Mouse (Mus musculus) liver, postnatal 0 days (tissue): ENCODE results near the gene Spata21. TPM values are rescaled to one million over a fixed set of nuclear protein-coding genes. Genes with fewer than 3 reads are reported as not detected.

Experiments used
- ATAC-seq: fragments of 200-750 bp; cut with Nextera tagmentation; 2 replicates; pipeline ENCODE4 v1.8.0; 2017; ENCODE audit warnings: mild to moderate bottlenecking, moderate library complexity
- DNase-seq: peaks from one replicate; pipeline ENCODE4 v3.0.0-alpha.2; 2016
- H3K27ac ChIP-seq: fragments of 300-500 bp; sonication (generic); 2 replicates; pipeline ENCODE4 v1.5.1; 2014; ENCODE audit warnings: antibody characterized with exemption, moderate library complexity, mild to moderate bottlenecking, low read depth
- H3K27me3 ChIP-seq: fragments of 300-500 bp; sonication (generic); 2 replicates; pipeline ENCODE4 v1.6.1; 2014; ENCODE audit warnings: low read length, control low read depth, mixed read lengths; ENCODE audit not compliant: insufficient read depth
- H3K36me3 ChIP-seq: fragments of 300-500 bp; sonication (generic); replicated peaks from 2 replicates; pipeline ENCODE4 v1.6.1; 2014; ENCODE audit warnings: mild to moderate bottlenecking, control low read depth, low read length, moderate library complexity, mixed read lengths; ENCODE audit not compliant: insufficient read depth
- H3K4me1 ChIP-seq: fragments of 300-500 bp; sonication (generic); 2 replicates; pipeline ENCODE4 v1.6.1; 2014; ENCODE audit warnings: antibody characterized with exemption, mild to moderate bottlenecking, control low read depth; ENCODE audit not compliant: insufficient read depth
- H3K4me2 ChIP-seq: fragments of 300-500 bp; sonication (generic); 2 replicates; pipeline ENCODE4 v1.6.1; 2014; ENCODE audit warnings: low read depth, mild to moderate bottlenecking, low read length, moderate library complexity, mixed read lengths
- H3K4me3 ChIP-seq: fragments of 300-500 bp; sonication (generic); 2 replicates; pipeline ENCODE4 v1.5.1; 2014; ENCODE audit warnings: low read depth, low read length
- H3K9ac ChIP-seq: fragments of 300-500 bp; sonication (generic); replicated peaks from 2 replicates; pipeline ENCODE4 v1.6.1; 2014; ENCODE audit warnings: mild to moderate bottlenecking, moderate library complexity
- H3K9me3 ChIP-seq: fragments of 300-500 bp; sonication (generic); 2 replicates; pipeline ENCODE4 v1.6.1; 2016; ENCODE audit warnings: mild to moderate bottlenecking, control low read depth, low read length, mixed read lengths
- CTCF ChIP-seq: sonication (generic); IDR thresholded peaks from 2 replicates; pipeline ENCODE4 v1.5.1; 2016; ENCODE audit warnings: antibody characterized with exemption, low read depth
- EP300 ChIP-seq: IDR thresholded peaks from 2 replicates; pipeline ENCODE4 v1.6.1; 2016; ENCODE audit warnings: antibody characterized with exemption, low read depth, mild to moderate bottlenecking
- WGBS: fragments of 180-500 bp; shearing (Covaris S2); extraction: QIAGEN DNeasy Blood & Tissue Kit; methylation state at CpG from one replicate; pipeline ENCODE4 v1.1.7; 2014; ENCODE audit not compliant: insufficient replicate concordance; 5-methylcytosine and 5-hydroxymethylcytosine counted together
- polyA plus RNA-seq: library from polyadenylated mRNA; unstranded; fragments of >200 nt; fragmentation: Nextera tagmentation; extraction: Ambion mirVana; gene quantifications from 2 replicates; pipeline ENCODE4 v1.2.1, GENCODE M21; 2015

Spata21 gene
- polyA plus RNA-seq, 1 experiment from 2014 or later, result not detected

- TF ChIP-seq EP300 (no peak), CTCF (no peak)
- H3K9me3 ChIP-seq, result no peaks in the 10 kb centered on the region
- DNase-seq (no peak), ATAC-seq (peak; percentile 31; the same call in 1 of the 2 replicates)
- no peaks in the 10 kb centered on the region for H3K27me3 ChIP-seq
- peak overlapping the region; percentile 44; the same call in 1 of the 2 replicates for H3K27ac ChIP-seq
- H3K4me3 ChIP-seq, result no peak overlapping the region
- no peaks in the 10 kb centered on the region for H3K36me3 ChIP-seq
- H3K4me2 ChIP-seq, result no peak overlapping the region
- H3K9ac ChIP-seq, result no peak overlapping the region
- 61% methylated on average over 5 of the region's 5 CpGs for WGBS
- peaks cover 14% of the 10 kb centered on the region; the same call in 1 of the 2 replicates for H3K4me1 ChIP-seq
Observed at GRCm38 (mm10) chr4:141099956-141100355, 11.8 kb downstream of the Spata21 start.

- Histone ChIP-seq H3K4me2 (no peak overlapping the region), H3K9ac (no peak overlapping the region), H3K27ac (no peak overlapping the region), H3K9me3 (no peaks in the 10 kb centered on the region), H3K4me3 (no peak overlapping the region), H3K36me3 (no peaks in the 10 kb centered on the region), H3K4me1 (peaks cover 14% of the 10 kb centered on the region; the same call in 1 of the 2 replicates), H3K27me3 (no peaks in the 10 kb centered on the region)
- TF ChIP-seq CTCF (no peak), EP300 (no peak)
- WGBS, result 90% methylated on average over 9 of the region's 9 CpGs
- ATAC-seq, result no peak
- no peak for DNase-seq
Observed at GRCm38 (mm10) chr4:141101291-141101690, 13.2 kb downstream of the Spata21 start.

- DNase-seq (peak; percentile 65), ATAC-seq (no peak)
- Histone ChIP-seq H3K4me3 (no peak overlapping the region), H3K27me3 (no peaks in the 10 kb centered on the region), H3K4me2 (no peak overlapping the region), H3K36me3 (no peaks in the 10 kb centered on the region), H3K9ac (no peak overlapping the region), H3K4me1 (peaks cover 14% of the 10 kb centered on the region; the same call in 1 of the 2 replicates), H3K27ac (no peak overlapping the region), H3K9me3 (no peaks in the 10 kb centered on the region)
- WGBS, result 62% methylated on average over 6 of the region's 6 CpGs
- no peak for TF ChIP-seq EP300
- peak; percentile 82 for TF ChIP-seq CTCF
Observed at GRCm38 (mm10) chr4:141101855-141102254, 13.7 kb downstream of the Spata21 start.

GRCm38 (mm10) chr4:141106526-141107183 is 18.5 kb downstream of the Spata21 start:
- 78% methylated on average over 16 of the region's 16 CpGs for WGBS
- H3K27ac ChIP-seq, result no peak overlapping the region
- H3K36me3 ChIP-seq, result peaks cover 8% of the 10 kb centered on the region; the same call in 1 of the 2 replicates
- H3K4me1 ChIP-seq, result no peaks in the 10 kb centered on the region
- no peak overlapping the region for H3K4me3 ChIP-seq
- no peak overlapping the region for H3K4me2 ChIP-seq
- H3K27me3 ChIP-seq, result no peaks in the 10 kb centered on the region
- TF ChIP-seq CTCF (no peak), EP300 (no peak)
- no peak for DNase-seq
- H3K9me3 ChIP-seq, result no peaks in the 10 kb centered on the region
- ATAC-seq, result no peak
- no peak overlapping the region for H3K9ac ChIP-seq

DNA sequence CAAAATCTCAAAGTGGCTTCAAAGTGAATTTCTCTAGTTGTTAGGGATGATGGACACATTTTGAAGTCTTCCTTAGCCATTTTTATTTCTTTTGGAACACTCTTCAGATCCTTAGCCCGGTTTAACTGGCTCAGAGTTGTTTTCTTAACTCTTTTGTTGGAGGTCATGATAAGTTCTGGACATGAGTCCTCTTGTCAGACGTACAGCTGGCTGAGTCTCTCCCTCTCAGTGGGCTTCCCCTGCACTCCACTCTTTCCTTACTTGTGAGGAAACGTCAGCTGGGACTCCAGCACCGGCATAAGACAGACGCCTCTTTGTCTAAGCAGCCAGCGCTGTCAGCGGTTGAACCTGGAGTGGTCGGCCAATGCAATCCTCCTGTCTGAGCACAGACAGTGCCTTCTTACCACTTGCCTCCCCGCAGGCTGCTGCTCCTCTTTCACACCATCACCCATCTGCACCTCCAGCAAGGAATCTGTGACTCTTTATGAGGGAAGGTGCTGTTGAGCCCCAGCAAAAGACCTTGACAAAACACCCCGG is 20.1 kb downstream of the Spata21 start:
- H3K27me3 ChIP-seq, result no peaks in the 10 kb centered on the region
- no peak for DNase-seq
- TF ChIP-seq CTCF (no peak), EP300 (no peak)
- no peak overlapping the region for H3K9ac ChIP-seq
- no peak overlapping the region for H3K4me3 ChIP-seq
- peaks cover 17% of the 10 kb centered on the region; the same call in 1 of the 2 replicates for H3K36me3 ChIP-seq
- ATAC-seq, result no peak
- 50% methylated on average over 10 of the region's 10 CpGs for WGBS
- H3K4me1 ChIP-seq, result no peaks in the 10 kb centered on the region
- no peaks in the 10 kb centered on the region for H3K9me3 ChIP-seq
- no peak overlapping the region for H3K4me2 ChIP-seq
- H3K27ac ChIP-seq, result no peak overlapping the region

DNA sequence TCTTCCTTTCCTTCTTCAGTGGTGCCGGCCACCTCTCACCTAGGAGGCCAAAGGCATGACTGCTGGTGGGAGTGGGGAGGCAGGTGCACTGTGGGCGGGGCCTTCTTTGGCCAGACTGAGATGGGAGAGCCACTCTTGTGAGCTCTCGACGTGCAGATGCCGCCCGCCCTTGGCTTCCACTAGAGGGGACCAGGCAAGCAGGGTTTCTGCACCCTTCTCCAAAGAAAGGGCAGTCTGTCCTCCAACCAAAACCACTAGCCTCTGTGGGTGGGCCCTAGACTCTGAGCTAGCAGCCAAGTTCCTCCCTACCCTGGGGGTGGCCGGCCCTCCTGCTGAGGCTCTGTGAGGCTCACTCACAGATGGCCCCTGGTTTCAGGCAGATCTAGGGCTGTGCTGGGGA is 25.7 kb downstream of the Spata21 start:
- Histone ChIP-seq H3K36me3 (peaks cover 63% of the 10 kb centered on the region), H3K27me3 (no peaks in the 10 kb centered on the region), H3K9me3 (no peaks in the 10 kb centered on the region), H3K9ac (no peak overlapping the region), H3K4me2 (no peak overlapping the region), H3K4me3 (no peak overlapping the region), H3K27ac (no peak overlapping the region), H3K4me1 (no peaks in the 10 kb centered on the region)
- 71% methylated on average over 5 of the region's 7 CpGs for WGBS
- DNase-seq, result no peak
- no peak for TF ChIP-seq CTCF
- TF ChIP-seq EP300, result no peak
- no peak for ATAC-seq
